Mouse (Mus musculus) ES-E14 (cell line): ENCODE measurements at regions not wholly inside any gene's neighbourhood (a gene's known extent, or its start where the extent isn't known, plus 50 kb on each side); places are given as distances from the start of the nearest gene placed in this dataset.

Experiments used
- DNase-seq: peaks from one replicate; pipeline ENCODE4 v3.0.0-alpha.2; 2013; ENCODE audit warnings: low read depth, low spot score
- H3K27ac ChIP-seq: 2 replicates; pipeline ENCODE4 v1.5.1; 2012; ENCODE audit warnings: low read depth, mild to moderate bottlenecking, low read length, moderate library complexity, mixed read lengths; ENCODE audit not compliant: poor library complexity, insufficient read depth, severe bottlenecking
- H3K36me3 ChIP-seq: 2 replicates; pipeline ENCODE4 v1.6.1; 2012; ENCODE audit warnings: mild to moderate bottlenecking, low read length, moderate library complexity, mixed read lengths; ENCODE audit not compliant: control insufficient read depth, poor library complexity, insufficient read depth, severe bottlenecking
- H3K4me1 ChIP-seq, 2 experiments: fragments of 150-350 bp in 1 of 2; sonication (generic) in 1 of 2; 2 replicates each; pipeline ENCODE4 v1.6.1; 2012; ENCODE audit warnings: low read length in 2 of 2, mild to moderate bottlenecking in 1 of 2, mixed read lengths in 1 of 2; ENCODE audit not compliant: control insufficient read depth in 2 of 2, insufficient read depth in 2 of 2, poor library complexity in 1 of 2
- H3K4me3 ChIP-seq, 2 experiments: fragments of 150-350 bp in 1 of 2; sonication (generic) in 1 of 2; 2 replicates each; pipeline ENCODE4 v1.5.1; 2012; ENCODE audit warnings: low read length in 2 of 2, low read depth in 1 of 2, mild to moderate bottlenecking in 1 of 2, mixed read lengths in 1 of 2; ENCODE audit not compliant: insufficient read depth in 1 of 2, poor library complexity in 1 of 2, severe bottlenecking in 1 of 2
- H3K9ac ChIP-seq: 2 replicates; pipeline ENCODE4 v1.6.1; 2012; ENCODE audit warnings: low read depth, mild to moderate bottlenecking, low read length, mixed read lengths; ENCODE audit not compliant: poor library complexity, insufficient read depth, severe bottlenecking
- H3K9me3 ChIP-seq: fragments of 150-350 bp; sonication (generic); 2 replicates; pipeline ENCODE4 v1.6.1; 2012; ENCODE audit warnings: low read depth, mild to moderate bottlenecking, low read length; ENCODE audit not compliant: control insufficient read depth, insufficient read depth
- CHD2 ChIP-seq: IDR thresholded peaks from 2 replicates; pipeline ENCODE4 v1.6.1; 2014; ENCODE audit warnings: mild to moderate bottlenecking, low read depth, low read length, inconsistent platforms
- HCFC1 ChIP-seq: IDR thresholded peaks from 2 replicates; pipeline ENCODE4 v1.6.1; 2012; ENCODE audit warnings: low read length, inconsistent platforms, borderline replicate concordance; ENCODE audit not compliant: insufficient read depth
- MAFK ChIP-seq: IDR thresholded peaks from 2 replicates; pipeline ENCODE4 v1.6.1; 2014; ENCODE audit warnings: mild to moderate bottlenecking, low read depth, low read length, inconsistent platforms; ENCODE audit not compliant: insufficient read depth
- ZC3H11A ChIP-seq: IDR thresholded peaks from 2 replicates; pipeline ENCODE4 v1.6.1; 2012; ENCODE audit warnings: low read depth, mild to moderate bottlenecking, inconsistent platforms, low read length, borderline replicate concordance
- ZNF384 ChIP-seq: IDR thresholded peaks from 2 replicates; pipeline ENCODE4 v1.6.1; 2012; ENCODE audit warnings: low read depth, low read length, inconsistent platforms
- in situ Hi-C, 2 experiments: fragments of 600-800 bp; cut with MboI; formaldehyde crosslinking; loops; one replicate each; pipeline ENCODE4 v1.15.1; 2025; ENCODE audit warnings: low sequenced_read_pairs in 2 of 2, inconsistent platforms in 1 of 2; ENCODE audit not compliant: unreplicated experiment in 2 of 2

DNA sequence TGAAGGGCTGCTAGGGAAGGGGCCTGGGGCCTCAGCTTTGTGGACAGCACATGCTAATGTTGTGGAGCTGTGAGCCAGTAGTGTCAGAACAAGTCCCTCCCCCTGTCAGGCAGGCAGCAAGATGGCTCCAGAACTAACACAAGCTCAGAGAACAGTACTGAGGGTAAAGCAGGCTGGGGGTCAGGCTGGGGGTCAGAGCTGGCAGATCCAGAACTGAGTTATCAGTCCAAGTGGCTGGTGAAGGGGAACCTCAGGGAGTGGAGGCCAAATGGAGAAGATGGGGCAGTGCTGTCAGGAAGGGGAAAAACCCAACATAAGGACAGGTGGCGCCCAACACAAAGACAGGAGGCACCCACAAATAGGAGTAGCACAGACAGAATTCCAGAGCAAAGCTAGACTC, 985.1 kb downstream of the 4930447A16Rik start:
- no peaks in the 10 kb centered on the region for H3K9me3 ChIP-seq
- H3K27ac ChIP-seq = no peak overlapping the region
- H3K4me3 ChIP-seq = no peak overlapping the region
- TF ChIP-seq MAFK (no peak), HCFC1 (no peak), CHD2 (no peak), ZNF384 (no peak), ZC3H11A (no peak)
- DNase-seq = no peak
- H3K4me1 ChIP-seq = peaks cover 3 to 23% of the 10 kb centered on the region in 2 experiments; a peak in 3 of 4 replicates
- H3K36me3 ChIP-seq = no peaks in the 10 kb centered on the region
- H3K9ac ChIP-seq = no peak overlapping the region
- in situ Hi-C loops = no loop called here

DNA sequence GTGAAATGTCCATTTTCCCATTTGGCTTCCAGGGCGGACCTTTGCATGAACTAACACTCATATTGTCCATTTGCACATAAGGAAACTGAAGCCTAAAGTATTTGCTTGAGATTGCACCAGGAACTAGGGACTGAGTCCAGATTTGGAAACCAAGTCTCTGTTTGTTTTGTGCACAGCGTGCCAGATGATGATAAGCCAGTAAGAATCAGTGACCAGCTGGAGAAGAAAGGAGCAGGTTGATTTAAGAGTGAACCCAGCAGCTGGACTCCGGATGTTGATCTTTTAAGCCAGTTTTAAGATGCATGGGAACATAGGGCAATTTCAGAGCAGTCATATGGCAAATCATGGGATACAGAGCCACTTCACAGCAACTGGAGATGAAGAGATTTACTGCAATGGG, 987.1 kb downstream of the 4930447A16Rik start:
- DNase-seq = no peak

GRCm38 (mm10) chr15:38413329-38413728, 988.0 kb downstream of the 4930447A16Rik start:
- H3K4me3 ChIP-seq = no peak overlapping the region
- DNase-seq = no peak

More for the DNA sequence above, 987.1 kb downstream of the 4930447A16Rik start:
- in situ Hi-C loops = no loop called here
- no peaks in the 10 kb centered on the region for H3K9me3 ChIP-seq
- peaks cover 1 to 5% of the 10 kb centered on the region in 2 experiments; a peak in 1 of 4 replicates for H3K4me1 ChIP-seq
- no peak overlapping the region for H3K4me3 ChIP-seq
- H3K36me3 ChIP-seq = no peaks in the 10 kb centered on the region
- no peak overlapping the region for H3K27ac ChIP-seq
- TF ChIP-seq ZC3H11A (no peak), ZNF384 (no peak), MAFK (no peak), CHD2 (no peak), HCFC1 (no peak)
- no peak overlapping the region for H3K9ac ChIP-seq

DNA sequence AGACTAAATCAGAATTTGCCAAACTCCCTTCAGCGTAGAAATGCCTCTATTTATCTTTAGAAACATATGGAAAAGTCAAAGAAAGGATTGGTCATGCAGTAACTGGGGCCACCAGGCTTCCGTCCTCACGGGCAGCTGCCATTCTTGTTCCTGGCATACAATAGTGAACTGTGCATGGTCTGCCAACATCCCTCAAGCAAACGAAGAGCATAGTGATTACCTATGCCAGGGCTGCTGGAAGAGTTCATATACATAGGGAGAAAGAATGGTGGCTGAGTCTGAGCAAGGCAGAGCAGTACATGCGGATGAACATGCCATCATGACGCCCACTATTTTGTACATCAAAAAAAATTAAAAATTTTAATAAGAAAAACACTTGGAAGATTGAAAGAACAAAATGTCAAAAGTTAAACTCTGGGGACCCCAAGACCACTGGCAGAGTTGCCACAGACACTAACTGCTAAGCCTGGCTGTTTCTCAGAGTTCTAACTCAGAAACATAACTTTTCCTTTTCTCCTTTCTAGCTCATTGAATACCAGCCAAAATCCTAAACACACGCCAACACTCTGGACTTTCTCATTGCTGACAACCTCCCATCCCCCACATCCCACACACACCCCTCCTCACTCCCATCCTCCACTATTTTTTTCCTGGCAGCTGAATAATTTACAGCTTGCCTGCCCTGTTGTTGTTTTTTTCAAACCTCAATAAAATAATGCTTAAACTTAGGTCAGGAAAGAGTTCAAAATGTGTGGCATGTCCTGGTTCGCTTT, 989.1 kb downstream of the 4930447A16Rik start:
- TF ChIP-seq HCFC1 (no peak), CHD2 (no peak), ZNF384 (no peak), MAFK (no peak), ZC3H11A (no peak)
- in situ Hi-C loops = no loop called here
- Histone ChIP-seq H3K9ac (no peak overlapping the region), H3K9me3 (no peaks in the 10 kb centered on the region), H3K4me3 (no peak overlapping the region), H3K36me3 (no peaks in the 10 kb centered on the region), H3K4me1 (no peaks in the 10 kb centered on the region), H3K27ac (no peak overlapping the region)
- no peak for DNase-seq

More at GRCm38 (mm10) chr15:38413329-38413728, 988.0 kb downstream of the 4930447A16Rik start:
- no peak overlapping the region for H3K27ac ChIP-seq
- TF ChIP-seq HCFC1 (no peak), MAFK (no peak), ZC3H11A (no peak), CHD2 (no peak), ZNF384 (no peak)
- no peaks in the 10 kb centered on the region for H3K36me3 ChIP-seq
- in situ Hi-C loops = no loop called here
- H3K9me3 ChIP-seq = no peaks in the 10 kb centered on the region
- no peaks in the 10 kb centered on the region for H3K4me1 ChIP-seq
- no peak overlapping the region for H3K9ac ChIP-seq

DNA sequence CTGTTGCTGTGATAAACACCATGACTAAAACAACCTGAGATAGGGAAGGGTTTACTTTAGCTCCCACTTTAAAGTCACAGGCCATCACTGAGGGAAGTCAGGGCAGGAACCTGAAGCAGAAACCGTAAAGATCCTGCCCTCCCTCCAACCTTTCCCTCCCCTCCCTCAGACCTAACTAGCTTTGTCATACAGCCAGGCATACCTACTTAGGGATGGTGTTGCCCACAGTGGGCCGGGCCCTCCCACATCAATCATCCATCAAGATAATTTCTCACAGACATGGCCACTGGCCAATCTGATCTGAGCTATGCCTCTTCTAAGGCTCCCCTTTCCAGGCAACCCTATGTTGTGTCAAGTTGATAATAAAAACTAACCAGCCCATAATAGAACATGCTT, 989.7 kb downstream of the 4930447A16Rik start:
- TF ChIP-seq ZC3H11A (no peak), HCFC1 (no peak), MAFK (no peak), ZNF384 (no peak), CHD2 (no peak)
- DNase-seq = no peak
- H3K9ac ChIP-seq = no peak overlapping the region

More for the DNA sequence above, 989.7 kb downstream of the 4930447A16Rik start:
- Histone ChIP-seq H3K4me1 (no peaks in the 10 kb centered on the region), H3K9me3 (no peaks in the 10 kb centered on the region), H3K27ac (no peak overlapping the region), H3K36me3 (no peaks in the 10 kb centered on the region), H3K4me3 (no peak overlapping the region)
- in situ Hi-C loops = no loop called here
